Mouse (Mus musculus) small intestine, adult 2 months (tissue): ENCODE data around the gene Pkp1.

Source experiments
- CTCF ChIP-seq: fragments of 200-500 bp; IDR thresholded peaks from 2 replicates; pipeline ENCODE4 v1.5.1; 2012; ENCODE audit warnings: low read depth, mild to moderate bottlenecking, control low read depth, inconsistent platforms, low read length, moderate library complexity, mixed read lengths; ENCODE audit not compliant: insufficient replicate concordance, insufficient read length; ENCODE audit errors: extremely low read depth
- POLR2A ChIP-seq: fragments of 200-500 bp; IDR thresholded peaks from 2 replicates; pipeline ENCODE4 v1.6.1; 2012; ENCODE audit warnings: low read depth, mild to moderate bottlenecking, control low read depth, inconsistent platforms, low read length, moderate library complexity

DNA sequence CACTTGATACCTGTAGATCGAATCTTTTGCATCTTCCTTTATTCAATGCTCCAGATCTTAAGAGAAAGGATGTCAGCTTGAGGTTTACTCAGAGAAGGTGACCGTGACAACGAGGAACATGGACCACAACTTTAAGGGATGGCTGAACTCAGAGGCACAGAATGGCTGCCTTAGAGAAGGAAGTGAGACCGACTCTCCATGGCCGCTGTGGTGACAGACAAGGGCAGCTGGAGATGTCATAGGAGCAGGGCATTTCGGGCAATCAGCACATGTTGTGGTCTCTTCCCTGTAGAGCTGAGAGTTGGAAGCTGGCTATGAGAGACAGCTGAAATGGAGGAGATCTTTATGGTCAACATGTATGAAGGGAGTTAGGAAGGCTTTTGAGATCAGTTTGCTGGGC, 54.2 kb downstream of the Pkp1 start:
- TF ChIP-seq CTCF: no peak
- TF ChIP-seq POLR2A: no peak
